Mouse (Mus musculus) midbrain, embryonic 16.5 days (tissue): ENCODE results near the gene C1qtnf4. TPM values are rescaled to one million over a fixed set of nuclear protein-coding genes. Genes with fewer than 3 reads are reported as not detected.

Source experiments
- ATAC-seq: fragments of 200-750 bp; cut with Nextera tagmentation; 2 replicates; pipeline ENCODE4 v1.8.0; 2017; ENCODE audit warnings: moderate TSS enrichment
- H3K27ac ChIP-seq: fragments of 300-500 bp; sonication (generic); 2 replicates; pipeline ENCODE4 v1.5.1; 2014; ENCODE audit warnings: mild to moderate bottlenecking, low read length, mixed read lengths
- H3K27me3 ChIP-seq: fragments of 300-500 bp; sonication (generic); 2 replicates; pipeline ENCODE4 v1.6.1; 2014; ENCODE audit warnings: low read depth, low read length, mixed read lengths; ENCODE audit not compliant: control insufficient read depth, insufficient read depth
- H3K36me3 ChIP-seq: fragments of 300-500 bp; sonication (generic); 2 replicates; pipeline ENCODE4 v1.6.1; 2014; ENCODE audit warnings: mild to moderate bottlenecking, low read length, moderate library complexity, mixed read lengths; ENCODE audit not compliant: control insufficient read depth, insufficient read depth
- H3K4me1 ChIP-seq: fragments of 300-500 bp; sonication (generic); 2 replicates; pipeline ENCODE4 v1.6.1; 2014; ENCODE audit warnings: mild to moderate bottlenecking, low read length, mixed read lengths; ENCODE audit not compliant: control insufficient read depth, insufficient read depth
- H3K4me2 ChIP-seq: fragments of 300-500 bp; sonication (generic); 2 replicates; pipeline ENCODE4 v1.6.1; 2014; ENCODE audit warnings: mild to moderate bottlenecking, low read length, mixed read lengths
- H3K4me3 ChIP-seq: fragments of 300-500 bp; sonication (generic); 2 replicates; pipeline ENCODE4 v1.5.1; 2014; ENCODE audit warnings: low read depth, mild to moderate bottlenecking, low read length, moderate library complexity, mixed read lengths
- H3K9ac ChIP-seq: fragments of 300-500 bp; sonication (generic); 2 replicates; pipeline ENCODE4 v1.6.1; 2014; ENCODE audit warnings: low read depth, low read length, mixed read lengths
- H3K9me3 ChIP-seq: fragments of 300-500 bp; sonication (generic); replicated peaks from 2 replicates; pipeline ENCODE4 v1.6.1; 2014; ENCODE audit warnings: mild to moderate bottlenecking, low read length, mixed read lengths; ENCODE audit not compliant: control insufficient read depth, poor library complexity, severe bottlenecking
- WGBS: fragments of 180-500 bp; shearing (Covaris S2); extraction: QIAGEN DNeasy Blood & Tissue Kit; methylation state at CpG from one replicate; pipeline ENCODE4 v1.1.7; 2014; 5-methylcytosine and 5-hydroxymethylcytosine counted together
- polyA plus RNA-seq: library from polyadenylated mRNA; unstranded; fragments of >200 nt; fragmentation: Nextera tagmentation; extraction: Ambion mirVana; gene quantifications from 2 replicates; pipeline ENCODE4 v1.2.1, GENCODE M21; 2015

C1qtnf4 gene
- polyA plus RNA-seq, 1 experiment from 2014 or later = 42.6 TPM

GRCm38 (mm10) chr2:90877584-90878259 lies 7.9 kb upstream of the C1qtnf4 start:
- 68% methylated on average over 4 of the region's 5 CpGs for WGBS
- ATAC-seq = no peak

GRCm38 (mm10) chr2:90879419-90879818 lies 6.2 kb upstream of the C1qtnf4 start:
- no peaks in the 10 kb centered on the region; the same call in 1 of the 2 replicates for H3K36me3 ChIP-seq
- H3K27ac ChIP-seq = no peak overlapping the region
- ATAC-seq = no peak
- no peaks in the 10 kb centered on the region for H3K27me3 ChIP-seq
- H3K9ac ChIP-seq = no peak overlapping the region
- H3K4me2 ChIP-seq = no peak overlapping the region
- H3K4me3 ChIP-seq = no peak overlapping the region
- H3K9me3 ChIP-seq = no peaks in the 10 kb centered on the region
- peaks cover 23% of the 10 kb centered on the region for H3K4me1 ChIP-seq

More at GRCm38 (mm10) chr2:90877584-90878259, 7.9 kb upstream of the C1qtnf4 start:
- no peaks in the 10 kb centered on the region for H3K27me3 ChIP-seq
- H3K4me1 ChIP-seq = peaks cover 20% of the 10 kb centered on the region
- H3K4me3 ChIP-seq = no peak overlapping the region
- no peaks in the 10 kb centered on the region for H3K9me3 ChIP-seq
- no peaks in the 10 kb centered on the region; the same call in 1 of the 2 replicates for H3K36me3 ChIP-seq
- no peak overlapping the region for H3K27ac ChIP-seq
- no peak overlapping the region for H3K4me2 ChIP-seq
- no peak overlapping the region for H3K9ac ChIP-seq

GRCm38 (mm10) chr2:90880144-90880785 lies 5.4 kb upstream of the C1qtnf4 start:
- H3K4me1 ChIP-seq = peaks cover 27% of the 10 kb centered on the region
- peak overlapping the region; percentile 36; the same call in 1 of the 2 replicates for H3K27ac ChIP-seq
- no peak for ATAC-seq
- H3K9me3 ChIP-seq = no peaks in the 10 kb centered on the region
- no peak overlapping the region for H3K4me3 ChIP-seq
- 8% methylated on average over 6 of the region's 6 CpGs for WGBS
- no peak overlapping the region for H3K4me2 ChIP-seq
- no peaks in the 10 kb centered on the region for H3K27me3 ChIP-seq
- H3K36me3 ChIP-seq = no peaks in the 10 kb centered on the region; the same call in 1 of the 2 replicates
- H3K9ac ChIP-seq = no peak overlapping the region

- Histone ChIP-seq H3K4me3 (no peak overlapping the region), H3K9ac (no peak overlapping the region), H3K4me1 (peaks cover 27% of the 10 kb centered on the region), H3K27ac (no peak overlapping the region), H3K36me3 (no peaks in the 10 kb centered on the region; the same call in 1 of the 2 replicates), H3K27me3 (no peaks in the 10 kb centered on the region), H3K9me3 (no peaks in the 10 kb centered on the region), H3K4me2 (no peak overlapping the region)
- 96% methylated on average over 2 of the region's 2 CpGs for WGBS
- ATAC-seq = no peak
Observed at GRCm38 (mm10) chr2:90881824-90882223, 3.8 kb upstream of the C1qtnf4 start.

GRCm38 (mm10) chr2:90886436-90886835 lies 776 bp downstream of the C1qtnf4 start:
- peak overlapping the region; percentile 81 for H3K9ac ChIP-seq
- peak overlapping the region; percentile 59 for H3K4me3 ChIP-seq
- no peak for ATAC-seq
- peaks cover 38% of the 10 kb centered on the region for H3K4me1 ChIP-seq
- peak overlapping the region; percentile 94 for H3K27ac ChIP-seq
- peak overlapping the region; percentile 85 for H3K4me2 ChIP-seq
- H3K27me3 ChIP-seq = no peaks in the 10 kb centered on the region; the same call in 1 of the 2 replicates
- WGBS = 14% methylated on average over 6 of the region's 6 CpGs
- no peaks in the 10 kb centered on the region for H3K9me3 ChIP-seq
- no peaks in the 10 kb centered on the region; the same call in 1 of the 2 replicates for H3K36me3 ChIP-seq

- Histone ChIP-seq H3K4me3 (peak overlapping the region; percentile 59), H3K4me2 (peak overlapping the region; percentile 85), H3K36me3 (no peaks in the 10 kb centered on the region), H3K27me3 (no peaks in the 10 kb centered on the region; the same call in 1 of the 2 replicates), H3K9me3 (no peaks in the 10 kb centered on the region), H3K4me1 (peaks cover 36% of the 10 kb centered on the region), H3K27ac (peak overlapping the region; percentile 94), H3K9ac (peak overlapping the region; percentile 81)
- ATAC-seq = no peak
- 74% methylated on average over 5 of the region's 5 CpGs for WGBS
Observed at GRCm38 (mm10) chr2:90887627-90888026, 2.0 kb downstream of the C1qtnf4 start.

- Histone ChIP-seq H3K9me3 (no peaks in the 10 kb centered on the region), H3K36me3 (peaks cover 2% of the 10 kb centered on the region; the same call in 1 of the 2 replicates), H3K4me1 (peaks cover 29% of the 10 kb centered on the region), H3K27me3 (no peaks in the 10 kb centered on the region; the same call in 1 of the 2 replicates), H3K9ac (peak overlapping the region; percentile 64), H3K4me3 (peak overlapping the region; percentile 40), H3K4me2 (peak overlapping the region; percentile 71), H3K27ac (peak overlapping the region; percentile 51)
- peak; percentile 62 for ATAC-seq
- WGBS = 7% methylated on average over 95 of the region's 133 CpGs
Observed at GRCm38 (mm10) chr2:90889550-90890548, 4.2 kb downstream of the C1qtnf4 start.

GRCm38 (mm10) chr2:90893673-90894298 lies 8.1 kb downstream of the C1qtnf4 start:
- ATAC-seq = no peak
- H3K36me3 ChIP-seq = peaks cover 8% of the 10 kb centered on the region
- no peak overlapping the region for H3K4me3 ChIP-seq
- H3K9me3 ChIP-seq = no peaks in the 10 kb centered on the region
- WGBS = 94% methylated on average over 6 of the region's 6 CpGs
- peaks cover 13% of the 10 kb centered on the region for H3K4me1 ChIP-seq
- no peak overlapping the region for H3K27ac ChIP-seq
- H3K4me2 ChIP-seq = no peak overlapping the region
- no peak overlapping the region for H3K9ac ChIP-seq
- no peaks in the 10 kb centered on the region for H3K27me3 ChIP-seq
